Mouse (Mus musculus) midbrain, embryonic 13.5 days (tissue): ENCODE measurements at regions not wholly inside any gene's neighbourhood (a gene's known extent, or its start where the extent isn't known, plus 50 kb on each side); places are given as distances from the start of the nearest gene placed in this dataset.

Experiments used
- ATAC-seq: fragments of 200-750 bp; cut with Nextera tagmentation; 2 replicates; pipeline ENCODE4 v1.8.0; 2017; ENCODE audit warnings: mild to moderate bottlenecking, moderate TSS enrichment, moderate library complexity
- H3K27ac ChIP-seq: fragments of 300-500 bp; sonication (generic); 2 replicates; pipeline ENCODE4 v1.5.1; 2015; ENCODE audit warnings: inconsistent platforms, mild to moderate bottlenecking, moderate library complexity
- H3K27me3 ChIP-seq: fragments of 300-500 bp; sonication (generic); 2 replicates; pipeline ENCODE4 v1.6.1; 2015; ENCODE audit warnings: mild to moderate bottlenecking, inconsistent platforms
- H3K36me3 ChIP-seq: fragments of 300-500 bp; sonication (generic); 2 replicates; pipeline ENCODE4 v1.6.1; 2015; ENCODE audit warnings: mild to moderate bottlenecking, inconsistent platforms
- H3K4me1 ChIP-seq: fragments of 300-500 bp; sonication (generic); replicated peaks from 2 replicates; pipeline ENCODE4 v1.6.1; 2015; ENCODE audit warnings: inconsistent platforms
- H3K4me2 ChIP-seq: fragments of 300-500 bp; sonication (generic); replicated peaks from 2 replicates; pipeline ENCODE4 v1.6.1; 2015; ENCODE audit warnings: moderate library complexity, mild to moderate bottlenecking, inconsistent platforms
- H3K4me3 ChIP-seq: fragments of 300-500 bp; sonication (generic); replicated peaks from 2 replicates; pipeline ENCODE4 v1.5.1; 2015; ENCODE audit warnings: mild to moderate bottlenecking, inconsistent platforms
- H3K9ac ChIP-seq: fragments of 300-500 bp; sonication (generic); replicated peaks from 2 replicates; pipeline ENCODE4 v1.6.1; 2015; ENCODE audit warnings: mild to moderate bottlenecking, inconsistent platforms
- H3K9me3 ChIP-seq: fragments of 300-500 bp; sonication (generic); 2 replicates; pipeline ENCODE4 v1.6.1; 2016; ENCODE audit warnings: mild to moderate bottlenecking, inconsistent platforms
- WGBS: fragments of 180-500 bp; shearing (Covaris S2); methylation state at CpG from one replicate; pipeline ENCODE4 v1.1.7; 2015; 5-methylcytosine and 5-hydroxymethylcytosine counted together

GRCm38 (mm10) chr7:61308268-61308667 is 1038.1 kb upstream of the Ndn start:
- Histone ChIP-seq H3K4me2 (no peak overlapping the region), H3K27me3 (no peaks in the 10 kb centered on the region), H3K4me3 (no peak overlapping the region), H3K36me3 (no peaks in the 10 kb centered on the region), H3K9me3 (no peaks in the 10 kb centered on the region), H3K4me1 (no peaks in the 10 kb centered on the region), H3K9ac (no peak overlapping the region), H3K27ac (no peak overlapping the region)
- WGBS: 74% methylated on average over 4 of the region's 4 CpGs
- ATAC-seq: no peak

GRCm38 (mm10) chr7:61311179-61311921 is 1035.0 kb upstream of the Ndn start:
- H3K4me2 ChIP-seq: no peak overlapping the region
- H3K27ac ChIP-seq: no peak overlapping the region
- no peak overlapping the region for H3K9ac ChIP-seq
- 0 out of 2 replicates have a peak overlapping the region, but pooled peaks have one; percentile 11 for H3K4me3 ChIP-seq
- no peaks in the 10 kb centered on the region for H3K27me3 ChIP-seq
- no peak for ATAC-seq
- WGBS: 73% methylated on average over 8 of the region's 8 CpGs
- no peaks in the 10 kb centered on the region for H3K9me3 ChIP-seq
- H3K4me1 ChIP-seq: no peaks in the 10 kb centered on the region
- no peaks in the 10 kb centered on the region for H3K36me3 ChIP-seq
